Mouse (Mus musculus) limb, embryonic 11.5 days (tissue): ENCODE measurements around the gene Dmac2. TPM values are rescaled to one million over a fixed set of nuclear protein-coding genes. Genes with fewer than 3 reads are reported as not detected.

Experiments
- ATAC-seq: fragments of 200-750 bp; cut with Nextera tagmentation; 2 replicates; pipeline ENCODE4 v1.8.0; 2017; ENCODE audit warnings: low read depth; ENCODE audit not compliant: insufficient number of reproducible peaks, low FRiP score, low TSS enrichment
- DNase-seq: peaks from one replicate; pipeline ENCODE4 v3.0.0-alpha.2; 2015; ENCODE audit warnings: low spot score
- H3K27ac ChIP-seq: fragments of 300-500 bp; sonication (generic); replicated peaks from 2 replicates; pipeline ENCODE4 v1.5.1; 2014; ENCODE audit warnings: low read depth, mild to moderate bottlenecking, low read length
- H3K27me3 ChIP-seq: fragments of 300-500 bp; sonication (generic); 2 replicates; pipeline ENCODE4 v1.6.1; 2014; ENCODE audit warnings: mild to moderate bottlenecking, low read length, mixed read lengths; ENCODE audit not compliant: control insufficient read depth, insufficient read depth
- H3K36me3 ChIP-seq: fragments of 300-500 bp; sonication (generic); 2 replicates; pipeline ENCODE4 v1.6.1; 2014; ENCODE audit warnings: mild to moderate bottlenecking, low read length, moderate library complexity, mixed read lengths; ENCODE audit not compliant: control insufficient read depth, insufficient read depth
- H3K4me1 ChIP-seq: fragments of 300-500 bp; sonication (generic); 2 replicates; pipeline ENCODE4 v1.6.1; 2014; ENCODE audit warnings: low read length, mixed read lengths; ENCODE audit not compliant: control insufficient read depth, insufficient read depth
- H3K4me2 ChIP-seq: fragments of 300-500 bp; sonication (generic); 2 replicates; pipeline ENCODE4 v1.6.1; 2014; ENCODE audit warnings: low read depth, mild to moderate bottlenecking, moderate library complexity; ENCODE audit not compliant: severe bottlenecking
- H3K4me3 ChIP-seq: fragments of 300-500 bp; sonication (generic); 2 replicates; pipeline ENCODE4 v1.5.1; 2014; ENCODE audit warnings: low read depth, low read length
- H3K9ac ChIP-seq: fragments of 300-500 bp; sonication (generic); 2 replicates; pipeline ENCODE4 v1.6.1; 2014; ENCODE audit warnings: mild to moderate bottlenecking, low read length
- H3K9me3 ChIP-seq: fragments of 300-500 bp; sonication (generic); 2 replicates; pipeline ENCODE4 v1.6.1; 2016; ENCODE audit warnings: low read length; ENCODE audit not compliant: control insufficient read depth
- WGBS: fragments of 180-500 bp; shearing (Covaris S2); extraction: QIAGEN DNeasy Blood & Tissue Kit; methylation state at CpG from one replicate; pipeline ENCODE4 v1.1.7; 2014; 5-methylcytosine and 5-hydroxymethylcytosine counted together
- polyA plus RNA-seq: library from polyadenylated mRNA; unstranded; fragments of >200 nt; fragmentation: Nextera tagmentation; extraction: Ambion mirVana; gene quantifications from 2 replicates; pipeline ENCODE4 v1.2.1, GENCODE M21; 2014

Gene Dmac2
- polyA plus RNA-seq, 1 experiment from 2014 or later, result 36.9 TPM

DNA sequence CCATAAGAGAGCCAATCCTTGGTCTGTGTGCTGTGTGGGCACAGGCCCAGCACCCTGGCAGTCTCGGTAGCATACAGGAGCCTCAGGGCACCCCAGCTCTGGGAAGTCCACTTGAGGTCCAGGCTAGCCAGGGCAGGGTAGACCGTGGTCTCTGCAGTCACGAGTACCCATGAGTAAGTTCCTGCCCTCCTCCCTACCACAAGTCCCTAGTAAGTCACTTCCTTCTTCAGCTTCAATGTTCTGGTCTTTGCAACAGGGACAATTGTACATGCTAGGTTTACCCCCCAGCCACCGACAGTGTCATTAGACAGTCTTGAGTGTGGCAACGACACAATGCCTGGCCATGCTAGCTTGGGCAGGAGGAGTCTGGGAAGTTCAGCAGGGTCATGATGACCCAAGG, 13.5 kb downstream of the Dmac2 start:
- H3K4me3 ChIP-seq, result no peak overlapping the region
- H3K36me3 ChIP-seq, result peaks cover 3% of the 10 kb centered on the region; the same call in 1 of the 2 replicates
- H3K27ac ChIP-seq, result no peak overlapping the region
- H3K4me2 ChIP-seq, result no peak overlapping the region
- no peaks in the 10 kb centered on the region for H3K9me3 ChIP-seq
- no peak overlapping the region for H3K9ac ChIP-seq
- DNase-seq (no peak), ATAC-seq (no peak)
- no peaks in the 10 kb centered on the region for H3K27me3 ChIP-seq
- WGBS, result 91% methylated on average over 5 of the region's 5 CpGs
- no peaks in the 10 kb centered on the region for H3K4me1 ChIP-seq

DNA sequence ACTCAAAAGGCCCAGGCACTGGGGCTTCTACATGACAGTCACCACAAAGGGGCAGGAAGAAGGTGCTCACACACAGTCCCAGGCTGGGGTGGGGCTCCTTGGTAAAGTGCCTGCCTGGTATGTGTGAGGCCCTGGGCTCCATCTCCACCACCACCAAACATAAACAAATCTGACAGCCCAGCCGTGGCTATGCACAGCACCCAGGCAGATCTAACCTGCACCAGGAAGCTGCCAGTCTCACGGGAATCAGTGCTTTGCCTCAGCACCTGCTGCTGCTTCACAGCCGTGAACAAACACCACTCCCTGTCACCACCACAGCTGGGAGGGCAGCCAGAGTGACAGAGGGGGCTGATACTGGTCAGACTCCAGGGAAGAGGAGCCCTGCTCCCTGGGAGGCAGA, 17.2 kb downstream of the Dmac2 start:
- no peak overlapping the region for H3K4me3 ChIP-seq
- WGBS, result 37% methylated on average over 3 of the region's 3 CpGs
- H3K27ac ChIP-seq, result no peak overlapping the region
- H3K4me1 ChIP-seq, result no peaks in the 10 kb centered on the region
- H3K4me2 ChIP-seq, result no peak overlapping the region
- no peaks in the 10 kb centered on the region for H3K27me3 ChIP-seq
- H3K9ac ChIP-seq, result no peak overlapping the region
- no peaks in the 10 kb centered on the region; the same call in 1 of the 2 replicates for H3K36me3 ChIP-seq
- ATAC-seq (no peak), DNase-seq (no peak)
- no peaks in the 10 kb centered on the region for H3K9me3 ChIP-seq

DNA sequence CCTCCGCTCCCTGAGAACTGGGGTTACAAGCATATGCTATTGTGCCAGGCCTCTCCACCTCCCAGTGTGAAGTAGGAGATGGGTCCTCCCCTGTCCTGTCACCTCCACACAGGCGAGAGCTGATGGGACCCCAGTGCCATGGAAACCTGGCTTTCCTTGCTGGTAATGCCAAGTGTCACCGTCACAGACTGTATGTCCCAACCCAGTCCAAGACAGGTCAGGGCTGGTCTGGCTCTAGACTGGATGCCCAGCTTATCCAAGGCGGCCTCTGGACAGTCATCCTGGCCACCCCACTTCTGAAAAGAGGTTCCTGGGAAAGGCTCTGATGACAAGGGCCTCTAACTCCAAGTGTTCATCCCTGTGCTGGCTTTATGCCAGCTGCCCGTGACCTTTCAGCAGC, 17.9 kb downstream of the Dmac2 start:
- Histone ChIP-seq H3K36me3 (no peaks in the 10 kb centered on the region), H3K27ac (no peak overlapping the region), H3K9ac (no peak overlapping the region), H3K4me2 (no peak overlapping the region), H3K9me3 (no peaks in the 10 kb centered on the region), H3K4me1 (no peaks in the 10 kb centered on the region), H3K4me3 (no peak overlapping the region), H3K27me3 (no peaks in the 10 kb centered on the region)
- WGBS, result 88% methylated on average over 5 of the region's 5 CpGs
- DNase-seq, result no peak
- no peak for ATAC-seq

GRCm38 (mm10) chr7:25639754-25640153, 20.5 kb downstream of the Dmac2 start:
- DNase-seq, result no peak
- no peaks in the 10 kb centered on the region for H3K36me3 ChIP-seq

GRCm38 (mm10) chr7:25644136-25644535, 24.9 kb downstream of the Dmac2 start:
- no peak overlapping the region for H3K27ac ChIP-seq
- ATAC-seq (no peak), DNase-seq (no peak)
- H3K36me3 ChIP-seq, result no peaks in the 10 kb centered on the region
- H3K4me1 ChIP-seq, result no peaks in the 10 kb centered on the region
- H3K4me3 ChIP-seq, result no peak overlapping the region
- H3K9me3 ChIP-seq, result no peaks in the 10 kb centered on the region
- no peak overlapping the region for H3K9ac ChIP-seq
- no peaks in the 10 kb centered on the region for H3K27me3 ChIP-seq
- H3K4me2 ChIP-seq, result no peak overlapping the region
- WGBS, result 85% methylated on average over 10 of the region's 10 CpGs

More at GRCm38 (mm10) chr7:25639754-25640153, 20.5 kb downstream of the Dmac2 start:
- Histone ChIP-seq H3K27ac (no peak overlapping the region), H3K4me1 (no peaks in the 10 kb centered on the region), H3K9me3 (no peaks in the 10 kb centered on the region), H3K27me3 (no peaks in the 10 kb centered on the region), H3K4me3 (no peak overlapping the region), H3K9ac (no peak overlapping the region), H3K4me2 (no peak overlapping the region)
- no peak for ATAC-seq
- WGBS, result 96% methylated on average over 4 of the region's 4 CpGs

DNA sequence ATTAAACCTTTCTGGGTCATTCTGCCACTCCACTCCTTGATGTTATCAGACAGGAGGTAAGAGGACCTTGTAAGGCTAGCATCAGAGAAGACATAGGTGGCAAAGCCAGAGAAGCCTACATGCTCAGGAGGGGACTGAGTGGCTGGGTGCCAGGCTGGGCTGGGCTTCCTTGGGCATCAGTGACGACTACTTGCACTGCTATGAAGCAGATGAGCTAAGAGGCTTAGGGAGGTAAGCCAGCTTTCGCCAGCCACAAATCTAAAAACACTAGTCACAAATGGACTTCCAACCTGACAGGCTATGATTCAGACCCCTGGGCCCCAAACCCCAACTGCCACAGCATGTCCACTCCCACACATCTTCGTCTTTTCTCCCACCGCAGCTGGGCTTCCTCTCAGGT, 25.4 kb downstream of the Dmac2 start:
- Histone ChIP-seq H3K4me3 (no peak overlapping the region), H3K27ac (no peak overlapping the region), H3K9me3 (no peaks in the 10 kb centered on the region), H3K36me3 (no peaks in the 10 kb centered on the region), H3K4me1 (no peaks in the 10 kb centered on the region), H3K4me2 (no peak overlapping the region), H3K9ac (no peak overlapping the region), H3K27me3 (no peaks in the 10 kb centered on the region)
- 80% methylated on average over 4 of the region's 4 CpGs for WGBS
- no peak for DNase-seq
- ATAC-seq, result no peak

DNA sequence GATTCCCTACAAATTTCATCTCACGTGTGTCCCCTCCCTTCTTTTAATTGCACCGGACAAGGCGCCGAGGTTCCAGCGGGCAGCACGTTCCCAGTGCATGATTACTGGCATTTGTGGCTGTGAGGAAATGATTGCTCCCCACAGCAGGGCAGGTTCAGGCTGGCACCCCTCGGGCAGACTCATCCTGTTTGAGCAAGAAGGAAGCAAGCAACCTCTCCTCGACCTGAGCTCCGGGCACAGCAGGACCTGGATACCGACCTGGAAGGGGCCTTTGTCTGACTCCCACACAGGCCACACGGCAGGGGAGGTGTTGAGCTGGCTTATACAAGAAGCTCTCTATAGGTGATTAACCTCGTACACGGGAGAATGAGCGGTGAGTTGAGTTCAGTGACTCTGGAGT, 25.9 kb downstream of the Dmac2 start:
- WGBS, result 71% methylated on average over 14 of the region's 14 CpGs
- Histone ChIP-seq H3K27ac (no peak overlapping the region), H3K4me2 (no peak overlapping the region), H3K36me3 (no peaks in the 10 kb centered on the region), H3K9me3 (no peaks in the 10 kb centered on the region), H3K4me3 (no peak overlapping the region), H3K27me3 (no peaks in the 10 kb centered on the region), H3K4me1 (no peaks in the 10 kb centered on the region), H3K9ac (no peak overlapping the region)
- DNase-seq, result no peak
- ATAC-seq, result no peak

DNA sequence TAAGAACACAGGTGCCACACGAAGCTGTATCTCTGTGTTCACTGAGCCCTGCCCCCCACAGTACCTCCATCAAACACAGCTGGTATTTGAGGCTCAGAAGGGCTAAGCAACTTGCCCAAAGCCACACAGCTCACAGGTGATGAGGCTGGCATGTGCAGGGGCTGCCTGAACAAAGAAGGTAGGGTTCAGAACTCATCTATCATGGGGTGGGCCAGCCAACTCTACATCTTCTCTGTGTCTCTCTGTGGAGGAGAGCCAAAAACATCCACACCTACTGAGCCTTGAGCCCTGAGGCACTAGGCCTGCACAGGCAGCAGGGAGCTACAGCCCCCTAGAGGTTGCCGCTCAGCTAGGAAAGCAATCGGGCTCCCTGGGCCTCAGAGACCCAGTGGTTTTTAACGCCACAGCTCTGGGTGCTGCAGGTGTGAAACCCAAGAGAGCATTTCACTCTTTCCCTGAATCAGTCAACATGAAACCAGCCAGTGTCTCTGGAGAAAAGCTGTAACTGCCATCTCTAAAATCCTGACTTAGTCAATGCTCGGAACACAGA, 28.4 kb downstream of the Dmac2 start:
- Histone ChIP-seq H3K4me2 (no peak overlapping the region), H3K9me3 (no peaks in the 10 kb centered on the region), H3K27me3 (no peaks in the 10 kb centered on the region), H3K27ac (no peak overlapping the region), H3K36me3 (no peaks in the 10 kb centered on the region), H3K4me1 (no peaks in the 10 kb centered on the region), H3K4me3 (no peak overlapping the region), H3K9ac (no peak overlapping the region)
- 44% methylated on average over 5 of the region's 5 CpGs for WGBS
- no peak for ATAC-seq
- DNase-seq, result no peak

- H3K4me3 ChIP-seq, result no peak overlapping the region
- H3K4me1 ChIP-seq, result no peaks in the 10 kb centered on the region
- no peaks in the 10 kb centered on the region for H3K36me3 ChIP-seq
- ATAC-seq (no peak), DNase-seq (no peak)
- no peak overlapping the region for H3K27ac ChIP-seq
- no peaks in the 10 kb centered on the region for H3K9me3 ChIP-seq
- 79% methylated on average over 4 of the region's 5 CpGs for WGBS
- no peaks in the 10 kb centered on the region for H3K27me3 ChIP-seq
- H3K4me2 ChIP-seq, result no peak overlapping the region
- H3K9ac ChIP-seq, result no peak overlapping the region
Measured at GRCm38 (mm10) chr7:25649839-25650238, 30.6 kb downstream of the Dmac2 start.
